Mouse (Mus musculus) kidney, embryonic 14.5 days (tissue): ENCODE results near the gene Mylk2. TPM values are rescaled to one million over a fixed set of nuclear protein-coding genes. Genes with fewer than 3 reads are reported as not detected.

ENCODE experiments used
- ATAC-seq: fragments of 200-750 bp; cut with Nextera tagmentation; 2 replicates; pipeline ENCODE4 v1.8.0; 2017; ENCODE audit warnings: moderate number of reproducible peaks, mild to moderate bottlenecking, moderate TSS enrichment, moderate library complexity; ENCODE audit not compliant: low FRiP score, low TSS enrichment
- H3K27ac ChIP-seq: fragments of 300-500 bp; sonication (generic); 2 replicates; pipeline ENCODE4 v1.5.1; 2014; ENCODE audit warnings: low read depth, mild to moderate bottlenecking, low read length, moderate library complexity, mixed read lengths
- H3K27me3 ChIP-seq: fragments of 300-500 bp; sonication (generic); 2 replicates; pipeline ENCODE4 v1.6.1; 2014; ENCODE audit warnings: mild to moderate bottlenecking, low read length; ENCODE audit not compliant: control insufficient read depth, insufficient read depth
- H3K36me3 ChIP-seq: fragments of 300-500 bp; sonication (generic); 2 replicates; pipeline ENCODE4 v1.6.1; 2014; ENCODE audit warnings: low read length, mixed read lengths; ENCODE audit not compliant: control insufficient read depth, insufficient read depth
- H3K4me1 ChIP-seq: fragments of 300-500 bp; sonication (generic); 2 replicates; pipeline ENCODE4 v1.6.1; 2014; ENCODE audit warnings: low read length, mixed read lengths; ENCODE audit not compliant: control insufficient read depth, insufficient read depth
- H3K4me2 ChIP-seq: fragments of 300-500 bp; sonication (generic); replicated peaks from 2 replicates; pipeline ENCODE4 v1.6.1; 2014; ENCODE audit warnings: low read depth, mild to moderate bottlenecking, low read length
- H3K4me3 ChIP-seq: fragments of 300-500 bp; sonication (generic); 2 replicates; pipeline ENCODE4 v1.5.1; 2014; ENCODE audit warnings: mild to moderate bottlenecking, low read length
- H3K9ac ChIP-seq: fragments of 300-500 bp; sonication (generic); 2 replicates; pipeline ENCODE4 v1.6.1; 2014; ENCODE audit warnings: low read depth, mild to moderate bottlenecking, low read length, moderate library complexity
- H3K9me3 ChIP-seq: fragments of 300-500 bp; sonication (generic); 2 replicates; pipeline ENCODE4 v1.6.1; 2016; ENCODE audit warnings: low read length; ENCODE audit not compliant: control insufficient read depth
- WGBS: fragments of 180-500 bp; shearing (Covaris S2); extraction: QIAGEN DNeasy Blood & Tissue Kit; methylation state at CpG from one replicate; pipeline ENCODE4 v1.1.7; 2014; 5-methylcytosine and 5-hydroxymethylcytosine counted together
- polyA plus RNA-seq: library from polyadenylated mRNA; unstranded; fragments of >200 nt; fragmentation: Nextera tagmentation; extraction: Ambion mirVana; gene quantifications from 2 replicates; pipeline ENCODE4 v1.2.1, GENCODE M21; 2014

Mylk2 gene
- polyA plus RNA-seq, 1 experiment from 2014 or later = not detected

- Histone ChIP-seq H3K4me3 (no peak overlapping the region), H3K9ac (no peak overlapping the region), H3K4me2 (no peak overlapping the region), H3K27me3 (peaks cover 60% of the 10 kb centered on the region), H3K36me3 (no peaks in the 10 kb centered on the region), H3K9me3 (no peaks in the 10 kb centered on the region), H3K27ac (no peak overlapping the region), H3K4me1 (peaks cover 7% of the 10 kb centered on the region; the same call in 1 of the 2 replicates)
- WGBS = 60% methylated on average over 9 of the region's 9 CpGs
- no peak for ATAC-seq
These were observed 32.9 kb downstream of the Mylk2 start for GRCm38 (mm10) chr2:152944013-152944412.

- WGBS = 69% methylated on average over 7 of the region's 7 CpGs
- Histone ChIP-seq H3K4me2 (no peak overlapping the region), H3K9ac (no peak overlapping the region), H3K4me3 (no peak overlapping the region), H3K9me3 (no peaks in the 10 kb centered on the region), H3K36me3 (no peaks in the 10 kb centered on the region), H3K27me3 (peaks cover 62% of the 10 kb centered on the region), H3K4me1 (peaks cover 11% of the 10 kb centered on the region), H3K27ac (no peak overlapping the region)
- no peak for ATAC-seq
These were observed 35.9 kb downstream of the Mylk2 start for GRCm38 (mm10) chr2:152947098-152947497.

DNA sequence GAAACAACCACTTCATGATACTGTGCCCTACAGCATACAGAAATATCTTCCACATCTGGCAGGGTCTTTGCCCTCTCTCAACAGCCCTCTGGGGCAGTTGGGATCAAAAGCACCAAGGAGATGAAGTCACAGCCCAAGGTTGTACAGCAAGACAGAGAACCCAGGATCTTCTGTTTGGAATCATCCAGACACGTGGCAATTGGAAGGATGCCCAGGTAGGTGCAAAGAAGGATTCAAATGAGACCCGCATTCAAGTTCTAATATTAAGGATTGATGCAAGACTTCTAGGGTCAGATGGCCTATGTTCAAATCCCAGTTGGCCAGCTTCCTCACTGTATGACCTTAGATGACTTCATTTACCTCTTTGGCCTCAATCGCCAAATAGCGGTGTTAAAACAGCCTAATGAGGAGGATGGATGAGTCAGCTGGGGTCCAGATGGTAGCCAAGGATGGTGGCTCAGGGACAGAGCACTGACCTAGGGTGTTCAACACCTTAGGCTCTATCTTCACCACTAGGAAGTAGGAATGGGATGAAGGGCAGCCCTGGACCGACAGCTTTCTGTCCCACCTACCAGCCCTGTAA lies 37.4 kb downstream of the Mylk2 start:
- ATAC-seq = no peak
- Histone ChIP-seq H3K9ac (no peak overlapping the region), H3K4me2 (no peak overlapping the region), H3K4me3 (no peak overlapping the region), H3K36me3 (no peaks in the 10 kb centered on the region), H3K4me1 (peaks cover 4% of the 10 kb centered on the region; the same call in 1 of the 2 replicates), H3K27ac (no peak overlapping the region), H3K9me3 (no peaks in the 10 kb centered on the region), H3K27me3 (peaks cover 54% of the 10 kb centered on the region)
- WGBS = 85% methylated on average over 5 of the region's 5 CpGs

GRCm38 (mm10) chr2:152950358-152951064 lies 39.4 kb downstream of the Mylk2 start:
- no peaks in the 10 kb centered on the region for H3K36me3 ChIP-seq
- no peaks in the 10 kb centered on the region for H3K9me3 ChIP-seq
- peak overlapping the region; percentile 100 for H3K4me2 ChIP-seq
- no peak overlapping the region for H3K27ac ChIP-seq
- no peak overlapping the region for H3K9ac ChIP-seq
- WGBS = 36% methylated on average over 11 of the region's 11 CpGs
- H3K4me1 ChIP-seq = peaks cover 4% of the 10 kb centered on the region; the same call in 1 of the 2 replicates
- peak overlapping the region; percentile 74; the same call in 1 of the 2 replicates for H3K4me3 ChIP-seq
- no peak for ATAC-seq
- peaks cover 34% of the 10 kb centered on the region for H3K27me3 ChIP-seq

DNA sequence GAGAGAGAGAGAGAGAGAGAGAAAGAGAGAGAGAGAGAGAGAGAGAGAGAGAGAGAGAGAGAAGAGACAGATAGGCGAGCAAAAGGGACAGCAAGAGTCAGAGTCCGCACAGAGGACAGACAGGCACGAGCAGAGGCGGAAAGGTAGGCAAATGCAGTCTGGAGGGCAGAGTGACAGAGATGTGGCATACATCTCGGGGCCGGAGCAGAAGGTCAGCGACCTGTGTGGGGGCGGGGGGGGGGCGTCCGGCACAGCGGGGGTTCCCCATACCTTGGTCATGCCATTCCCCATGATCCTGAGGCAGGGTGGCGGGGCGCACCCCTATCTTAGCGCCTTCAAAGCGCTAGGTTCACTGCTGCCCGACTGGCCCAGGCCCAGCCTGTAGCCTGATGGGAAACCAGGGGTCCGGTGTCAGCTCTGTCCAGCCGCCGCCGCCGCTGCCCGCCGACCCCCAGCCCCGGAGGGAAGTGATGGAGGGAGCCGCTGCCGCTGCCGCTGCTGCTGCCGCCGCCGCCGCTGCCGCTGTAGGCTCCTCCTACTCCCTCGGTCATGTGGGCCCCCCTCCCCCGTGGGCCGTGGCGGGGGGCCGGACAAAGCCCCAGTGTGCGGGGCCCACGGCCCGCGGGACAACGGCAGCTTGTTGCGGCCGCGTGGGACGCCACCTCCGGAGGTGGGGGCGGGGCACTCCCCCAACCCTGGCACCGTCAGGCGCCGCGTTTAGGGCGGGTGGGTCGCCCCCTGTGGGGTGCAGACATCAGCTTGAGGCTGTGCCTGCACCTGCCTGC lies 40.1 kb downstream of the Mylk2 start, which contains the start of gene Dusp15:
Dusp15 (minus strand) TSS at position 634 of the 785 bp plus-strand sequence.
- H3K4me3 ChIP-seq = peak within 1 kb of the TSS; percentile 74
- H3K27me3 ChIP-seq = peaks cover 28% of the 10 kb centered on the region
- no peak within 1 kb of the TSS for H3K27ac ChIP-seq
- no peaks in the 10 kb centered on the region for H3K9me3 ChIP-seq
- peak within 1 kb of the TSS; percentile 66 for H3K9ac ChIP-seq
- no peaks in the 10 kb centered on the region for H3K36me3 ChIP-seq
- peak within 1 kb of the TSS; percentile 100 for H3K4me2 ChIP-seq
- H3K4me1 ChIP-seq = peaks cover 4% of the 10 kb centered on the region; the same call in 1 of the 2 replicates
- peak; percentile 56 for ATAC-seq
- under 1% methylated on average over 41 of the region's 54 CpGs for WGBS

DNA sequence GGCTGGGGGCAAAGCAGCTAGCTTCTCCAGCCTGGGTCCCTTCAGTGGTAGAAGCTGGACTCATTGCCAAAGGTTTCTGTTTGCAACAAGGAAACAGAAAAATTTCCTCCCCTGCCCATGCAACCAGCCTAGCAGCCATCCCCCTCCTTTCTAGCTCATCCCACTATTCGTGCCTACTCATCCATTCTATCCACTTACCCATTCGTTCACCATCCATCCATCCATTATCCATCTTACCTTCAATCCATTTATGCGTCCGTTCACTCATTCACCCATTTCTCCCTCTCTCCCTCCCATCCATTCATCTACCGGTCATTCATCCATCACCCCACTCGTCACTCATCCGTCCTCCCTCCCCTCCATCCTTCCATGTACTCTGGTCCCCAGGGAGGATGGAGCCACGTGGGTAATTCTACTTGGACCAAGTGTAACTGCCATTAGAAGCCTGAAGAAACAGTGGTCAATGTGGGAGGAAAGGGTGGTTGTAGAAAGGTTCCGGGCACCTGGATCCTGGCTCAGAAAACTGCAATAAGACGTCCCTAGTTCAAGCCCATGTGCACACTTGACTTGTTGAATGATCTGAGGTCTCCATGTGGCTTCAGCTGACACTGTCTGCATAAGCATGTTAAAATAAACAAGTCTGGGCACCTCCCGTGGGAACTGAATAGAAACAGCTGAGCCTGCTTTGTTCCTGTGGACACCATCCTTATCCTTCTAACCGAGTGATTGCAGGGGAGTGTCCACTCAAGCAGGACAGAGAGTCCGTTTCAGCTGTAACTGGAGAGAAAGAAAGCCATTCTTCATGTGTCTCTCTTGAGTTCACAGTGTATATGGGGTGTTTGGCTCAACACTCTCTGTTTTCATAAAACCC lies 40.9 kb downstream of the Mylk2 start:
- no peaks in the 10 kb centered on the region for H3K9me3 ChIP-seq

GRCm38 (mm10) chr2:152958116-152958515 lies 47.0 kb downstream of the Mylk2 start:
- H3K4me3 ChIP-seq = no peak overlapping the region
- H3K27ac ChIP-seq = no peak overlapping the region
- no peaks in the 10 kb centered on the region for H3K9me3 ChIP-seq
- H3K4me1 ChIP-seq = peaks cover 3% of the 10 kb centered on the region; the same call in 1 of the 2 replicates
- H3K9ac ChIP-seq = no peak overlapping the region
- H3K36me3 ChIP-seq = no peaks in the 10 kb centered on the region
- 79% methylated on average over 3 of the region's 3 CpGs for WGBS
- no peaks in the 10 kb centered on the region; the same call in 1 of the 2 replicates for H3K27me3 ChIP-seq
- no peak overlapping the region for H3K4me2 ChIP-seq
- ATAC-seq = no peak

More for the DNA sequence above, 40.9 kb downstream of the Mylk2 start:
- ATAC-seq = peak; percentile 59
- H3K27me3 ChIP-seq = peaks cover 26% of the 10 kb centered on the region
- peak overlapping the region; percentile 100 for H3K4me2 ChIP-seq
- H3K4me3 ChIP-seq = peak overlapping the region; percentile 74
- H3K4me1 ChIP-seq = peaks cover 4% of the 10 kb centered on the region; the same call in 1 of the 2 replicates
- no peaks in the 10 kb centered on the region for H3K36me3 ChIP-seq
- WGBS = 11% methylated on average over 13 of the region's 13 CpGs
- peak overlapping the region; percentile 66 for H3K9ac ChIP-seq
- no peak overlapping the region for H3K27ac ChIP-seq

- 2% methylated on average over 34 of the region's 34 CpGs for WGBS
- peak within 1 kb of the TSS; percentile 38 for H3K9ac ChIP-seq
These were observed 51.1 kb downstream of the Mylk2 start, which contains the start of gene Ttll9 for GRCm38 (mm10) chr2:152962091-152962793. Gene Ttll9 (plus strand): TSS chr2:152962485.

More at GRCm38 (mm10) chr2:152962091-152962793, 51.1 kb downstream of the Mylk2 start, which contains the start of gene Ttll9:
- H3K27me3 ChIP-seq = no peaks in the 10 kb centered on the region
- no peaks in the 10 kb centered on the region for H3K9me3 ChIP-seq
- no peak within 1 kb of the TSS for H3K27ac ChIP-seq
- peak within 1 kb of the TSS; percentile 34 for H3K4me3 ChIP-seq
- peak within 1 kb of the TSS; percentile 56 for H3K4me2 ChIP-seq
- peaks cover 3% of the 10 kb centered on the region; the same call in 1 of the 2 replicates for H3K4me1 ChIP-seq
- peak; percentile 93 for ATAC-seq
- no peaks in the 10 kb centered on the region for H3K36me3 ChIP-seq
